Mouse (Mus musculus) heart, adult 2 months (tissue): ENCODE results near the gene Tspan5.

Source experiments
- CTCF ChIP-seq: fragments of 200-600 bp; IDR thresholded peaks from 2 replicates; pipeline ENCODE4 v1.8.1; 2022; ENCODE audit warnings: antibody characterized with exemption, mild to moderate bottlenecking, moderate library complexity
- POLR2A ChIP-seq: fragments of 200-500 bp; IDR thresholded peaks from 2 replicates; pipeline ENCODE4 v1.6.1; 2011; ENCODE audit warnings: mild to moderate bottlenecking, low read depth, low read length, control low read depth; ENCODE audit not compliant: insufficient read depth

GRCm38 (mm10) chr3:138800664-138801411, 58.8 kb downstream of the Tspan5 start:
- TF ChIP-seq CTCF (no peak), POLR2A (no peak)
